37 mouse cellular contexts compared by ENCODE assay signal in the genomic region with DNA sequence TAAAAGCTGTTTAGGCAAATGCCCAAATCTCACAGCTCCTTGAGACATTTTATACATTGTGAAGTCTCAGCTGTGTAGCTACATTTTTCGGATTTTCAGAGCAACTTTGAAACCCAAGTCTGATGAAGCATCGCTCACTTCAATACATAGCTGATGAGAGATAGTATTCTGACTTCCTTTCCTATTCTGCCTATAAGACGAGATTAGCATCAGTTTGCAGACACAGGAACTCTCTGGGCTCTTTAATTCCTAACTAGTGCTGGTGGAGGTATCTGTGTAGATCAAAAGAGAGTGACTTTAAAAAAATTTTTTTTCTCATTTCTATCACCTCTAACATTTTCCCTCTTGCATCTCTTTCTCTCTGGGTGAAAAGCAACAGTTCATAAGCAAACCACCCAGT. TPM values are rescaled to one million over a fixed set of nuclear protein-coding genes. Genes with fewer than 3 reads are reported as not detected.
"Had no signal": no experiment of that assay in that cellular context is flagged by ENCODE, and none has a peak within 500 bp of the region (broad histone marks: within the 10 kb centered on the region; RNA-seq: fewer than 3 reads in every experiment).

No protein-coding gene starts in this region.

- DNase-seq: gastrocnemius, adult 2 months; gastrocnemius, postnatal 10 days; gastrocnemius, postnatal 36 days; heart, adult 2 months; heart, postnatal 14 days; heart, postnatal 36 days; kidney, adult 18-20 months; kidney, adult 8-10 months; kidney, postnatal 10 days; kidney, postnatal 25 days; kidney, postnatal 4 days had no signal

- ATAC-seq: hindbrain, postnatal 0 days; intestine, embryonic 15.5 days; intestine, postnatal 0 days; liver, embryonic 12.5 days had no signal

RNA-seq across cellular contexts. Expression of gene Cd40lg, which starts 26.6 kb away (rescaled TPM):
- total RNA-seq: gastrocnemius, adult 2 months; gastrocnemius, postnatal 10 days; gastrocnemius, postnatal 36 days; heart, adult 2 months; heart, postnatal 36 days; hematopoietic stem cell, adult 5-6 weeks; hindbrain, postnatal 0 days; layer of hippocampus, adult 2 months; layer of hippocampus, postnatal 10 days; layer of hippocampus, postnatal 25 days; left cerebral cortex, adult 2 months; left cerebral cortex, postnatal 14 days; left cerebral cortex, postnatal 36 days had no signal
- polyA plus RNA-seq: gonadal fat pad, adult 2 months; heart, embryonic 11.5 days; heart, embryonic 13.5 days; heart, embryonic 15.5 days; heart, postnatal 0 days; hindbrain, embryonic 11.5 days; hindbrain, embryonic 13.5 days; hindbrain, embryonic 15.5 days; hindbrain, postnatal 0 days; intestine, embryonic 15.5 days; intestine, postnatal 0 days; kidney, embryonic 14.5 days; kidney, embryonic 16.5 days; limb, embryonic 11.5 days; limb, embryonic 13.5 days; limb, embryonic 15.5 days; liver, adult 2 months; liver, embryonic 12.5 days; liver, embryonic 14.5 days had no signal
